Mouse (Mus musculus): ENCODE measurements around the gene Kdm2a. TPM values are rescaled to one million over a fixed set of nuclear protein-coding genes. Genes with fewer than 3 reads are reported as not detected.
A peak's percentile ranks its signal among the peaks of the same experiment; 100 is the strongest.

Gene Kdm2a
- polyA plus RNA-seq, 1 experiment = 210 TPM

GRCm38 (mm10) chr19:4280425-4280824 lies 117.7 kb downstream of the Kdm2a start:
- H3K36me3 ChIP-seq (ENCODE audit: control insufficient read depth, insufficient read depth, low read length) = no peaks in the 10 kb centered on the region
- peaks cover 21% of the 10 kb centered on the region for H3K4me1 ChIP-seq (replicated peaks; ENCODE audit: control insufficient read depth, insufficient read depth, low read length)
- H3K27ac ChIP-seq (ENCODE audit: control insufficient read depth, insufficient read depth, low read length) = no peak overlapping the region
- no peak overlapping the region for H3K4me3 ChIP-seq (ENCODE audit: control insufficient read depth, insufficient read depth, low read length)
- TF ChIP-seq POLR2A (IDR thresholded peaks at IDR 0.05; ENCODE audit: control insufficient read depth, extremely low read depth, insufficient read depth, low read length, poor library complexity) (no peak), CTCF (IDR thresholded peaks at IDR 0.05; ENCODE audit: borderline replicate concordance, control insufficient read depth, extremely low read depth, insufficient read depth, low read length, poor library complexity) (no peak)
- no peak for DNase-seq
- no peaks in the 10 kb centered on the region for H3K27me3 ChIP-seq (ENCODE audit: control insufficient read depth, insufficient read depth, low read length)
- 96% methylated on average over 9 of the region's 9 CpGs for WGBS

GRCm38 (mm10) chr19:4279487-4279886 lies 118.6 kb downstream of the Kdm2a start:
- H3K27ac ChIP-seq (ENCODE audit: control insufficient read depth, insufficient read depth, low read length) = no peak overlapping the region
- H3K4me1 ChIP-seq (replicated peaks; ENCODE audit: control insufficient read depth, insufficient read depth, low read length) = peaks cover 21% of the 10 kb centered on the region
- H3K27me3 ChIP-seq (ENCODE audit: control insufficient read depth, insufficient read depth, low read length) = no peaks in the 10 kb centered on the region
- no peaks in the 10 kb centered on the region for H3K36me3 ChIP-seq (ENCODE audit: control insufficient read depth, insufficient read depth, low read length)
- no peak for DNase-seq
- no peak overlapping the region for H3K4me3 ChIP-seq (ENCODE audit: control insufficient read depth, insufficient read depth, low read length)
- TF ChIP-seq CTCF (IDR thresholded peaks at IDR 0.05; ENCODE audit: borderline replicate concordance, control insufficient read depth, extremely low read depth, insufficient read depth, low read length, poor library complexity) (no peak), POLR2A (IDR thresholded peaks at IDR 0.05; ENCODE audit: control insufficient read depth, extremely low read depth, insufficient read depth, low read length, poor library complexity) (no peak)
- WGBS = 98% methylated on average over 1 of the region's 1 CpGs

- over 99% methylated on average over 11 of the region's 11 CpGs for WGBS
- H3K4me3 ChIP-seq (ENCODE audit: control insufficient read depth, insufficient read depth, low read length) = no peak overlapping the region
- no peak for DNase-seq
- TF ChIP-seq CTCF (IDR thresholded peaks at IDR 0.05; ENCODE audit: borderline replicate concordance, control insufficient read depth, extremely low read depth, insufficient read depth, low read length, poor library complexity) (no peak), POLR2A (IDR thresholded peaks at IDR 0.05; ENCODE audit: control insufficient read depth, extremely low read depth, insufficient read depth, low read length, poor library complexity) (no peak)
- no peaks in the 10 kb centered on the region for H3K36me3 ChIP-seq (ENCODE audit: control insufficient read depth, insufficient read depth, low read length)
- no peaks in the 10 kb centered on the region for H3K27me3 ChIP-seq (ENCODE audit: control insufficient read depth, insufficient read depth, low read length)
- H3K27ac ChIP-seq (ENCODE audit: control insufficient read depth, insufficient read depth, low read length) = no peak overlapping the region
- peaks cover 11% of the 10 kb centered on the region for H3K4me1 ChIP-seq (replicated peaks; ENCODE audit: control insufficient read depth, insufficient read depth, low read length)
Observed at GRCm38 (mm10) chr19:4270972-4271371, 127.1 kb downstream of the Kdm2a start.

GRCm38 (mm10) chr19:4270187-4270586 lies 127.9 kb downstream of the Kdm2a start:
- H3K4me3 ChIP-seq (ENCODE audit: control insufficient read depth, insufficient read depth, low read length) = no peak overlapping the region
- H3K27me3 ChIP-seq (ENCODE audit: control insufficient read depth, insufficient read depth, low read length) = no peaks in the 10 kb centered on the region
- WGBS = 96% methylated on average over 6 of the region's 6 CpGs
- H3K36me3 ChIP-seq (ENCODE audit: control insufficient read depth, insufficient read depth, low read length) = no peaks in the 10 kb centered on the region
- H3K4me1 ChIP-seq (replicated peaks; ENCODE audit: control insufficient read depth, insufficient read depth, low read length) = peaks cover 11% of the 10 kb centered on the region
- no peak overlapping the region for H3K27ac ChIP-seq (ENCODE audit: control insufficient read depth, insufficient read depth, low read length)
- DNase-seq = no peak
- no peak for TF ChIP-seq POLR2A (IDR thresholded peaks at IDR 0.05; ENCODE audit: control insufficient read depth, extremely low read depth, insufficient read depth, low read length, poor library complexity)

- 13% methylated on average over 46 of the region's 46 CpGs for WGBS
- peak; percentile 66 for DNase-seq
- Histone ChIP-seq H3K4me3 (ENCODE audit: control insufficient read depth, insufficient read depth, low read length) (peak within 1 kb of the TSS; percentile 26), H3K36me3 (ENCODE audit: control insufficient read depth, insufficient read depth, low read length) (no peaks in the 10 kb centered on the region), H3K4me1 (replicated peaks; ENCODE audit: control insufficient read depth, insufficient read depth, low read length) (peaks cover 11% of the 10 kb centered on the region), H3K27me3 (ENCODE audit: control insufficient read depth, insufficient read depth, low read length) (no peaks in the 10 kb centered on the region), H3K27ac (ENCODE audit: control insufficient read depth, insufficient read depth, low read length) (no peak within 1 kb of the TSS)
- TF ChIP-seq POLR2A (IDR thresholded peaks at IDR 0.05; ENCODE audit: control insufficient read depth, extremely low read depth, insufficient read depth, low read length, poor library complexity) (0 out of 2 replicates have a peak, but pooled peaks have one; percentile 24), CTCF (IDR thresholded peaks at IDR 0.05; ENCODE audit: borderline replicate concordance, control insufficient read depth, extremely low read depth, insufficient read depth, low read length, poor library complexity) (no peak)
Observed at GRCm38 (mm10) chr19:4268566-4269361, 129.3 kb downstream of the Kdm2a start, which contains the start of gene Ssh3. Gene Ssh3 (minus strand): TSS chr19:4269180.

- WGBS = 74% methylated on average over 4 of the region's 4 CpGs
- peaks cover 18% of the 10 kb centered on the region for H3K4me1 ChIP-seq (replicated peaks; ENCODE audit: control insufficient read depth, insufficient read depth, low read length)
- H3K4me3 ChIP-seq (ENCODE audit: control insufficient read depth, insufficient read depth, low read length) = no peak overlapping the region
- DNase-seq = peak; percentile 43
- H3K27ac ChIP-seq (ENCODE audit: control insufficient read depth, insufficient read depth, low read length) = no peak overlapping the region
- TF ChIP-seq CTCF (IDR thresholded peaks at IDR 0.05; ENCODE audit: borderline replicate concordance, control insufficient read depth, extremely low read depth, insufficient read depth, low read length, poor library complexity) = 0 out of 2 replicates have a peak, but pooled peaks have one; percentile 8
- TF ChIP-seq POLR2A (IDR thresholded peaks at IDR 0.05; ENCODE audit: control insufficient read depth, extremely low read depth, insufficient read depth, low read length, poor library complexity) = no peak
- no peaks in the 10 kb centered on the region for H3K36me3 ChIP-seq (ENCODE audit: control insufficient read depth, insufficient read depth, low read length)
- H3K27me3 ChIP-seq (ENCODE audit: control insufficient read depth, insufficient read depth, low read length) = no peaks in the 10 kb centered on the region
Observed at GRCm38 (mm10) chr19:4265956-4266355, 132.1 kb downstream of the Kdm2a start.

Other genes starting within 250 kb of the Kdm2a start
- gene Coro1b, start 249.7 kb downstream of the Kdm2a start, polyA plus RNA-seq (2012; rRNA removed) = 508 and 533 TPM in 2 replicates
- 1,512 and 1,655 TPM in 2 replicates for gene Ptprcap, start 244.7 kb downstream of the Kdm2a start, polyA plus RNA-seq (2012; rRNA removed)
- gene Rps6kb2, start 234.9 kb downstream of the Kdm2a start, polyA plus RNA-seq (2012; rRNA removed) = 97.8 and 102 TPM in 2 replicates
- gene Carns1, start 222.8 kb downstream of the Kdm2a start, polyA plus RNA-seq (2012; rRNA removed) = 92.9 and 95.5 TPM in 2 replicates
- 622 and 718 TPM in 2 replicates for gene Tbc1d10c, start 207.0 kb downstream of the Kdm2a start, polyA plus RNA-seq (2012; rRNA removed)
- gene Ppp1ca, start 206.2 kb downstream of the Kdm2a start, polyA plus RNA-seq (2012; rRNA removed) = 897 and 1,014 TPM in 2 replicates
- 119 and 143 TPM in 2 replicates for gene Rad9a, start 196.6 kb downstream of the Kdm2a start, polyA plus RNA-seq (2012; rRNA removed)
- gene Clcf1, start 184.0 kb downstream of the Kdm2a start, polyA plus RNA-seq (2012; rRNA removed) = 32.9 and 36.1 TPM in 2 replicates
- gene AC109138.7, start 183.9 kb downstream of the Kdm2a start, polyA plus RNA-seq (2012; rRNA removed) = not detected in 2 replicates
- gene Pold4, start 166.4 kb downstream of the Kdm2a start, polyA plus RNA-seq (2012; rRNA removed) = 104 and 117 TPM in 2 replicates
- 72.7 and 94.1 TPM in 2 replicates for gene Ssh3, start 129.1 kb downstream of the Kdm2a start, polyA plus RNA-seq (2012; rRNA removed)
- 56.0 and 61.4 TPM in 2 replicates for gene Ankrd13d, start 115.1 kb downstream of the Kdm2a start, polyA plus RNA-seq (2012; rRNA removed)
- gene Grk2, start 92.1 kb downstream of the Kdm2a start, polyA plus RNA-seq (2012; rRNA removed) = 515 and 528 TPM in 2 replicates
- gene Rhod, start 41.1 kb upstream of the Kdm2a start, polyA plus RNA-seq (2012; rRNA removed) = 2.6 and 2.9 TPM in 2 replicates
- 1.6 and 2.0 TPM in 2 replicates for gene Syt12, start 79.2 kb upstream of the Kdm2a start, polyA plus RNA-seq (2012; rRNA removed)
- gene 2010003K11Rik, start 100.3 kb upstream of the Kdm2a start, polyA plus RNA-seq (2012; rRNA removed) = 0.90 and 1.2 TPM in 2 replicates
- gene Pcx, start 112.2 kb upstream of the Kdm2a start, polyA plus RNA-seq (2012; rRNA removed) = 41.9 and 52.9 TPM in 2 replicates
- 17.3 and 18.1 TPM in 2 replicates for gene Lrfn4, start 217.4 kb upstream of the Kdm2a start, polyA plus RNA-seq (2012; rRNA removed)
- gene Rce1, start 227.4 kb upstream of the Kdm2a start, polyA plus RNA-seq (2012; rRNA removed) = 151 and 163 TPM in 2 replicates